Mouse (Mus musculus) bone marrow, adult 2 months (tissue): ENCODE results near the gene Gm17349. TPM values are rescaled to one million over a fixed set of nuclear protein-coding genes. Genes with fewer than 3 reads are reported as not detected.
"Not testable (repeated sequence)": the region's sequence is repeated elsewhere in the genome, so short reads cannot be mapped to it uniquely, and the experiment has no call there.

Experiments used
- H3K27ac ChIP-seq: fragments of 200-500 bp; 2 replicates; pipeline ENCODE4 v1.5.1; 2012; ENCODE audit warnings: low read depth, mild to moderate bottlenecking, control low read depth, inconsistent platforms, low read length; ENCODE audit not compliant: control insufficient read depth, poor library complexity, insufficient read depth
- H3K4me1 ChIP-seq: fragments of 200-500 bp; 2 replicates; pipeline ENCODE4 v1.6.1; 2011; ENCODE audit warnings: low read length; ENCODE audit not compliant: control insufficient read depth, insufficient read depth
- H3K4me3 ChIP-seq: fragments of 200-500 bp; replicated peaks from 2 replicates; pipeline ENCODE3; 2011; ENCODE audit warnings: mild to moderate bottlenecking, low read depth, low read length, control low read depth; ENCODE audit not compliant: control insufficient read depth
- CTCF ChIP-seq: fragments of 200-500 bp; IDR thresholded peaks from 2 replicates; pipeline ENCODE4 v1.5.1; 2011; ENCODE audit warnings: low read length, control low read depth; ENCODE audit not compliant: control insufficient read depth, insufficient read depth
- POLR2A ChIP-seq: fragments of 200-500 bp; IDR thresholded peaks from 2 replicates; pipeline ENCODE4 v1.6.1; 2011; ENCODE audit warnings: low read depth, mild to moderate bottlenecking, control low read depth, low read length, borderline replicate concordance; ENCODE audit not compliant: control insufficient read depth
- WGBS: fragments of 180-500 bp; shearing (Covaris S2); methylation state at CpG from one replicate; pipeline ENCODE4 v1.1.7; 2018; 5-methylcytosine and 5-hydroxymethylcytosine counted together
- polyA plus RNA-seq: library from polyadenylated mRNA; stranded (reverse); fragments of >200 nt; gene quantifications from 2 replicates; pipeline ENCODE4 v1.2.4, GENCODE M21; 2011; ENCODE audit warnings: low replicate concordance; ENCODE audit not compliant: missing spikeins, insufficient read depth, insufficient read length

Gm17349 gene
- polyA plus RNA-seq, 1 experiment = not detected

DNA sequence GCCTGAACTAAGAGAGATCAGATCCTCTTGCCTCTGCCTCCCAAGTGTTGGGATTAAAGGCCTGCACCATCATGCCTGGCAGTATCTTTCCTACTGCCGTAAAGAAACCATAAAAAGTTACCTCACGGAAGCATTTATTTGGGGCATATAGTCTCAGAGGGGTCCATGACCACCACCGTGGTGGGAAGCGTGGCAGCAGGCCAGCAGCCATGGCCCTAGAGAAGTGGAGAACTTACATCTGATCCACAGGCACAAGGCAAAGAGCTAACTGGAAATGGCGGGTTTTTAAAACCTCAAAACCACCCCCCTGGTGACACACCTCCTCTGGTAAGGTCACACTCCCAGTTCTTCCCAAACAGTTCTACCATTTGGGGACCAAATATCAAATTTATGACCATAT lies 22.9 kb upstream of the Gm17349 start:
- H3K4me3 ChIP-seq = no peak overlapping the region
- TF ChIP-seq POLR2A = no peak
- TF ChIP-seq CTCF = no peak
- no peaks in the 10 kb centered on the region; the same call in 1 of the 2 replicates for H3K4me1 ChIP-seq
- 91% methylated on average over 5 of the region's 5 CpGs for WGBS
- H3K27ac ChIP-seq = no peak overlapping the region

DNA sequence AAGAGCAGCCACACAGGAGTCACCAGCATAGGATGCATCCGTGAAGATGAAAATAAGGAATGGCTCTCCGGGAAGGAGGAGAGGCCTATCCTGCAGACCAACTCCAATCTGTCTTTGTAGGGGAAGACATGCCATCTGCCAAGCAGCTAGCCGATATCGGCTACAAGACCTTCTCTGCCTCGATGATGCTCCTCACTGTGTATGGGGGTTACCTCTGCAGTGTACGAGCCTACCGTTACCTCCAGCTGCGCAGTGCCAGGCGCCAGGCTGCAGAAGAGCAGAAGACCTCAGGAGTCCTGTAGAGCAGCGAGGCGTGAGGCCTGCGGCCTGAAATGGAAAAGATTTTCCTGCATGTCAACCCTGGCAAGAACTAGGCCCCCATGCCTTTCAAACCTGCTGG lies 22.2 kb upstream of the Gm17349 start:
- TF ChIP-seq POLR2A = no peak
- no peak for TF ChIP-seq CTCF
- Histone ChIP-seq H3K4me3 (no peak overlapping the region), H3K4me1 (no peaks in the 10 kb centered on the region; the same call in 1 of the 2 replicates), H3K27ac (no peak overlapping the region)
- 94% methylated on average over 12 of the region's 12 CpGs for WGBS

DNA sequence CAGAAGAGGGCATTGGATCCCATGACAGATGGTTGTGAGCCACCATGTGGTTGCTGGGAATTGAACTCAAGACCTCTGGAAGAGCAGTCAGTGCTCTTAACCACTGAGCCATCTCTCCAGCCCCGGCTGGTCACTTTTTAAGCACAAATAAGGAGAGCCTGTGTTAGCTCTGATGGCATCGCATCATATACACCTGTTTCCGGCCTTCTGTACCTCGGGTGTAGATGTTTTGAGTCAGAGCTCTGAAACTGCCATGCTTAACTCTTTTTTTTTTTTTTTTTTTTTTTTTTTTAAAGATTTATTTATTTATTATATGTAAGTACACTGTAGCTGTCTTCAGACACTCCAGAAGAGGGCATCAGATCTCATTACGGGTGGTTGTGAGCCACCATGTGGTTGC lies 21.7 kb upstream of the Gm17349 start:
- WGBS = 72% methylated on average over 5 of the region's 5 CpGs
- not testable (repeated sequence) for H3K4me3 ChIP-seq, H3K27ac ChIP-seq, H3K4me1 ChIP-seq

DNA sequence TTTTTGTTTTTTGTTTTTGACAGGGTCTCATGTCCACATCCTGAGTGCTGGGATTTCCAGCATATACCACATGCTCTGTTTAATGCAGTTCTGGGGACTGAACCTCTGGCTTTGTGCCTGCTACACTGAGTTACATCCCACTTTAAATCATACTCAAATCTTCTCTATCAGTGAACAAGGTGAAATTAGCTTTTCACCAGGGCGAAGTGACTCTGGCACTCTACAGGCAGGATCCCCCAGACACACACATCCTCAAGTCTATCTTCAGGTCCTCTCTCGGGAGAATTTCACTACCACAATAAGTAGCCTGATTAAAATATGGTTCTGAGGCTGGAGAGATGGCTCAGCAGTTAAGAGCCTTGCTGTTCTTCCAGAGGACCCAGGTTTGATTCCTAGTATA lies 21.3 kb upstream of the Gm17349 start:
- no peak overlapping the region for H3K4me3 ChIP-seq
- WGBS = 51% methylated on average over 2 of the region's 2 CpGs
- H3K27ac ChIP-seq = no peak overlapping the region
- no peaks in the 10 kb centered on the region; the same call in 1 of the 2 replicates for H3K4me1 ChIP-seq
- TF ChIP-seq CTCF (no peak), POLR2A (no peak)

DNA sequence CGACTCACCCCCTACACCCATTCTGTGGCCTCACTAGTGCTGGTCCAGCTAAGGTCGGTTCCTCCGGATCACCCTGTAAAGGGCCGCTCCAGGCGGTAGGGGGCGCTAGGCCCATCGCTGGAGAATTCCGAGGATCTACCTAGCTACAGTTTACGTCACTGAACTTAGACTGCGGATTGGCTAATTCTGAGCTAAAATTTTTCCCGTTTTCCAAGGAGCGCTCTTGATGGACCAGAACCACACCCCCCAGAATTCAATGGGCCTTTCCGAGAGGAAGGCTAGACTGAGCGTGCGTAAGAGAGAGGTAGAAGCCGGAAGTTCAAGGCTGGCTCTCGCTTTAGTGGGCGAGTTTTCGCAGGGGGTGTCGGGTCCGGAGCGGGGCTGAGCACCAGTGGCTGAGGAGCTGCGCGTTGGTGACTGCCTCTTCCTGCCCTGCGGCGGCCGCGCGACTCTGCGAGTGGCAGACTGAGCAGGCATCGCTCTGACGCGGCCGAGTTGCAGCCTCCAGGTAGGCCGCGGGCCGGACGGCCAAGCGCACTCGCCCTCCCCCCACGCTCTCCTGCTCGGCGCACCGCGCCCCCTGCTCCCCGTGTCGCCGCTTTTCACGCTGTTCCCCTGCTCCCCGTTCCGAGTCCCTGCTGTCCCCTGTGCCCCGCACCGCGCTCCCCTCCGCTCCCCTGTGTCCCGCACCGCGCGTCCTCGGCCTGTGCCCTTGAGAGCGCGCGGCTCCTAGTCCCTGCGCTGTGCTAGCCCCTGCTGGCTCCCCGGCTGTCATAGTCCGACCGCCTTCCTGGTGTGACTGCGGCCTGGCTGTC lies 20.3 kb upstream of the Gm17349 start, which contains the start of gene Cox14:
Gene Cox14, plus strand, starts transcription at position 278 of the 815 bp plus-strand sequence.
- H3K4me3 ChIP-seq = peak within 1 kb of the TSS; percentile 91
- TF ChIP-seq POLR2A (peak; percentile 85), CTCF (peak; percentile 97)
- WGBS = under 1% methylated on average over 68 of the region's 68 CpGs
- no peaks in the 10 kb centered on the region; the same call in 1 of the 2 replicates for H3K4me1 ChIP-seq
- H3K27ac ChIP-seq = peak within 1 kb of the TSS; percentile 89

DNA sequence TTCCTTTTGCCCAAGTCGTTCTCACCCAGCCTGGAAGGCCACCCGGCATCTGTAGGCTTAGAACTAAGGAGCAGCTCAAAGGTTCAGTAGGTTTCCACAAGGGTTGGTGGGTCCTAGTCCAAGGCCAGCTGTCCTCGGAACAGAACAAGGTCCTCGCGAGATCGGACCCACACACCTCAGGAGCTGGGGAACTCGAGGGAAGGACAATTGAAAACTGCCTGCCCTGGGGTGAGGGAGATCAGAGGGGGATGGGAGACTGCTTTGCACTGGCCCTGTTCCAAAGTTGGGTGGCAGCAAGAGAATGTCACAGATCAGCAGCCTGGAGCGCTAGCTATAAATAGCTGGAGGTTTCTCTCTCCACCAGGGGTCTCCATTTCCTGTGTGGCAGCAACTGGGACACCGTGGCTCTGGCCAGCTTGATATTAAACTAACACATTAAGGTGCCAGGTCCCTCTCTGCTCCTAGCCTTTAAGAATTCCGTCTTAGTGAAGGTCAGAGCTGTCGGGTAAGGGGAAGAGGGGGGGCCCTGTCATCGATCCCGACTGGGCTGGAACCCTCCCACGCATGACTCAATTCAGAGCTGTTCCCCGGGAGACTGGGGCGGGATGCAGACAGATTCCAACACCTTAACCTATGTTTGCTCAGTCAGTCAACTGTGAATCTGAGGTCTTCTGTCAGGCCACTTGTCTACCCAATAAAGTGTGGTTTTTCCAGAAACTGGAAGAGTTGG lies 19.2 kb upstream of the Gm17349 start:
- Histone ChIP-seq H3K4me1 (no peaks in the 10 kb centered on the region; the same call in 1 of the 2 replicates), H3K4me3 (no peak overlapping the region), H3K27ac (0 out of 2 replicates have a peak overlapping the region, but pooled peaks have one; percentile 9)
- TF ChIP-seq POLR2A = no peak
- TF ChIP-seq CTCF = 0 out of 2 replicates have a peak, but pooled peaks have one; percentile 22
- WGBS = 13% methylated on average over 16 of the region's 16 CpGs

DNA sequence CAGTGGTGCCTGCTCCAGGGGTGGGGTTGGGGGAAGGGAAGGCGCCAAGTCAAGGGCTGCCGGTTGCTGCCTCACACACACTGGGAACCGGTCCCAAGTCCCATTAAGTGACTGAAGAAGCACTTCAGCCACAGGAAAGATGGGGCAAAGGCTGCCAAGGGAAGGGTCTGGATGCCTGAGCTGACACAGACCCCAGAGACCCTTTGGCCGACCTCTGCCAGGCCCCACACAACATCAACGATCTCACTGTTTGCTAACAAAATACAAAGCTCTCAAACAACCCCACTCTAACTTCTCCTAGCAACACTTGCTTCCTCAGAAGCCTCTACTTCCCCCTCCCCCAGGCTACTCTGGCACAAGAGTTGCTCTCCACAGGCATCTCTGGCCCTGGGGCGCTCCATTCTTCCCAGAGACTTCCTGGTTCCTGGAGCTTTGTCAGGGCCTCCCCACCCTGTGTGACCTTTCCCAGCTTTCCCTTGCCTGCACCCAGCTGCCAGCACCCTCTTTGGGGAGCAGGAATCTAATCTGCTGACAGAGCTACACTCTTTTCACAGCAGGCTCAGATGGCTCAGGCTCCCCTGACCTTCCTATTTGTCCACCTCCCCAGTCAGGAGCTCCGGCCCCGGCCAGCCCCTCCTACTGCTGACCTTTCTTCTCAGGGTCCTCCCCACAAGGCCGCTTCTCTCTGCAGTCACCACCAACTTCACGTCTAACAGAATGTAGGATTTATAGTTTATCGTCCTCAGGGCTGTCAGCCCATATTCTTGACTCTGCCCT lies 18.4 kb upstream of the Gm17349 start:
- H3K4me3 ChIP-seq = no peak overlapping the region
- WGBS = 25% methylated on average over 11 of the region's 11 CpGs
- peak overlapping the region; percentile 30; the same call in 1 of the 2 replicates for H3K27ac ChIP-seq
- H3K4me1 ChIP-seq = no peaks in the 10 kb centered on the region; the same call in 1 of the 2 replicates
- TF ChIP-seq CTCF (no peak), POLR2A (no peak)

DNA sequence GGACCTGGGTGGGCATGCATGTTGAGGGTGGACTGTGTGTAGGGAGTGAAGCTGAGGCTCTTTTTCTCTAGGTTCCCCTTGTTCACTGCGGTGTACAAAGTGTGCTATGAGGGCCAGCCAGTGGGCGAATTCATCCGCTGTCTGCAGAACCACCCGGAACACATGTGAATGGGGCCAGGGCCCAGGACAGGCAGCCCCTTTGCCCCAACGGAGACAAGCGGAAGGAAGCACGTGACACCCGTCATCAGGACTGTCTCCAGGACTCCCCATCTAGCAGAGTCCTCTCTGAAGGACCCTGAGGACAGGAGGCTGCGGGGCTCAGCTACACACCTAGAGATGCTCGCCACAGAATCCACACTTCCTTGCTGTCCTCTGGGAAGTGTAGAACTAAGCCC lies 17.8 kb upstream of the Gm17349 start:
- Histone ChIP-seq H3K4me1 (no peaks in the 10 kb centered on the region; the same call in 1 of the 2 replicates), H3K27ac (no peak overlapping the region), H3K4me3 (no peak overlapping the region)
- TF ChIP-seq CTCF (no peak), POLR2A (no peak)
- 46% methylated on average over 10 of the region's 10 CpGs for WGBS
